Mouse (Mus musculus): ENCODE results near the gene Cxcl1. TPM values are rescaled to one million over a fixed set of nuclear protein-coding genes. Genes with fewer than 3 reads are reported as not detected.
"Not testable (repeated sequence)": the region's sequence is repeated elsewhere in the genome, so short reads cannot be mapped to it uniquely, and the experiment has no call there.

Gene Cxcl1
- total RNA-seq (2012; rRNA removed) (not detected in 2 replicates), polyA plus RNA-seq (2012; ENCODE audit: insufficient read depth in 1 of 2, insufficient read length in 2 of 2, low read depth in 1 of 2, low replicate concordance in 2 of 2, missing spikeins in 1 of 2) (not detected)

DNA sequence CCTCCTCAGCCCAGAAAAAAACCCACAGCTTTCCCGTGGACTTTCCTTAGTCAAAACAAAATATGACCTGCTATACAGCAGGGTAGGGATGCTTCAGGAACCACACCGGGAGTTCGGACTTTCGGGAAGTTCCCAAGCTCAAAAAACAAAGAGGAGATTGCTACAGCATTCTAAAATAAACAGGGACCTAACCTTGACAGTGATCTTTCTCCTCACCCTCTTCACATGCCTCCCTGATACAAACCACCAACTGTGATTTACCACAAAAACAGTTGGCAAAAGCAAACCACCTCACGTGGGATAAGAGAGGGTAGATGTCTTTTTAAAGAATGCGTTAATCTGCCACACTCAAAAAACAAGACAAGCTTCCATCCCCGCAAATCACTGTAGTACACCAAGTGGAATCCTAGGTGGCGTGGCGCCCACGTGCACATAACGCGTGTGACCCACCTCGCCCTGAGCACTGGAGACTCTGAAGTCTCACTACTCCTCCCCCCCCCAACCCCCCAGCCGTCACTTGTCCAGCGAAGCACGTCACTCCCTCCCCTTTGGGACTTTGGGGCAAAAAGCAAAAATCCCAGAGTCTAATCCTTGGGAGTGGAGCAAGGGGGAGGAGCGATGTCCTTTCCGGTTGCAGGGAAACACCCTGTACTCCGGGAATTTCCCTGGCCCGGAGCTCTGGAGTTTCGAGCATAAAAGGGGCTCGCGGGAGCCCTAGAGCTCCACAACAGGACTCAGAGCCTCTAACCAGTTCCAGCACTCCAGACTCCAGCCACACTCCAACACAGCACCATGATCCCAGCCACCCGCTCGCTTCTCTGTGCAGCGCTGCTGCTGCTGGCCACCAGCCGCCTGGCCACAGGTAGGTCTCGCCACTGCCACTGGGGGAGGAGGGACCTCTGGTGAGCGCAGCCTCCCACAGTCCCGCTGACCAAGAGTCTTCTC is at the start of gene Cxcl1:
Gene Cxcl1, plus strand, starts transcription at position 723 of the 945 bp plus-strand sequence.
- no peak within 1 kb of the TSS for H3K9ac ChIP-seq (ENCODE audit: control insufficient read depth, low read depth, low read length, poor library complexity, severe bottlenecking)
- no peak for TF ChIP-seq TBP (IDR thresholded peaks at IDR 0.05; ENCODE audit: low read depth, low read length)
- no peak within 1 kb of the TSS for H3K27ac ChIP-seq (ENCODE audit: control insufficient read depth, low read depth, low read length)
- no peak within 1 kb of the TSS for H3K4me3 ChIP-seq (ENCODE audit: control insufficient read depth in 1 of 2, insufficient read depth in 1 of 2, low read depth in 2 of 2, low read length in 2 of 2)
- peaks cover 0 to 1% of the 10 kb centered on the region in 2 experiments; a peak in 2 of 4 replicates for H3K36me3 ChIP-seq (ENCODE audit: control insufficient read depth in 1 of 2, insufficient read depth in 2 of 2, low read length in 2 of 2)
- DNase-seq (ENCODE audit: low read depth, low spot score) = no peak
- H3K9me3 ChIP-seq (replicated peaks; ENCODE audit: insufficient read depth, low read length) = no peaks in the 10 kb centered on the region
- H3K79me2 ChIP-seq (ENCODE audit: control insufficient read depth, insufficient read depth, low read length, poor library complexity) = no peaks in the 10 kb centered on the region
- peaks cover 0 to under 1% of the 10 kb centered on the region in 2 experiments; a peak in 2 of 4 replicates for H3K4me1 ChIP-seq (ENCODE audit: control insufficient read depth in 1 of 2, insufficient read depth in 2 of 2, low read length in 2 of 2)
- peaks cover 7 to 16% of the 10 kb centered on the region in 2 experiments for H3K27me3 ChIP-seq (ENCODE audit: control insufficient read depth in 1 of 2, insufficient read depth in 2 of 2, low read length in 2 of 2)

DNA sequence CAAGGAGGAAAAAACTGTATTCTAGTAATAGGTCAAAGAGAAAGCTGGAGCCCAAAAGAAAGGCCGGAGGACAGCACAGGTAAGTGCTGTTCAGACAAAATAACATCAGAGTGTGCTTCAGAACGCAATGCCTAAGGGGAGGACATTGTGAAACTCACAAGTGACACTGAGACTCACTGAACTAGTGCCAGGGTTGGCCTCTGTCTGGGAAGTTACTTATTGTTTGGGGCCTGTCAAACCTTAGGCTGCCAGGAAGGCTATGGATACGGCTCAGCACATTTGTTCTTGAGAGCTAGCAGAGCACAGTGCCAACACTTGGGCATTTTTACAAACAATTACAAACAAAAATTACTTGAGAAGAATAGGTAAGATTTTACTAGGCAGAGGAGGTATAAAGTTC is 47.1 kb upstream of the Cxcl1 start:
- Histone ChIP-seq H3K27ac (ENCODE audit: control insufficient read depth, low read depth, low read length) (no peak overlapping the region), H3K27me3 (ENCODE audit: control insufficient read depth in 1 of 2, insufficient read depth in 2 of 2, low read length in 2 of 2) (peaks cover 0 to 2% of the 10 kb centered on the region in 2 experiments; a peak in 3 of 4 replicates), H3K9ac (ENCODE audit: control insufficient read depth, low read depth, low read length, poor library complexity, severe bottlenecking) (no peak overlapping the region), H3K9me3 (replicated peaks; ENCODE audit: insufficient read depth, low read length) (no peaks in the 10 kb centered on the region), H3K36me3 (ENCODE audit: control insufficient read depth in 1 of 2, insufficient read depth in 2 of 2, low read length in 2 of 2) (no peaks in the 10 kb centered on the region), H3K79me2 (ENCODE audit: control insufficient read depth, insufficient read depth, low read length, poor library complexity) (no peaks in the 10 kb centered on the region), H3K4me3 (ENCODE audit: control insufficient read depth in 1 of 2, insufficient read depth in 1 of 2, low read depth in 2 of 2, low read length in 2 of 2) (no peak overlapping the region), H3K4me1 (ENCODE audit: control insufficient read depth in 1 of 2, insufficient read depth in 2 of 2, low read length in 2 of 2) (no peaks in the 10 kb centered on the region)
- DNase-seq (ENCODE audit: low read depth, low spot score) = no peak
- TF ChIP-seq TAL1 (IDR thresholded peaks at IDR 0.05; ENCODE audit: low read length) (no peak), SMC3 (IDR thresholded peaks at IDR 0.05; ENCODE audit: low read depth, low read length) (no peak), GABPA (IDR thresholded peaks at IDR 0.05; ENCODE audit: low read depth, low read length) (no peak), POLR2AphosphoS2 (IDR thresholded peaks at IDR 0.05; ENCODE audit: low read length) (no peak), GATA1 (IDR thresholded peaks at IDR 0.05; ENCODE audit: low read depth, low read length) (no peak), TBP (IDR thresholded peaks at IDR 0.05; ENCODE audit: low read depth, low read length) (no peak), BHLHE40 (IDR thresholded peaks at IDR 0.05; ENCODE audit: borderline replicate concordance, low read depth, low read length) (no peak), MEF2A (IDR thresholded peaks at IDR 0.05; ENCODE audit: extremely low read depth, insufficient replicate concordance, low read depth, low read length, poor library complexity, severe bottlenecking) (no peak), ELF1 (IDR thresholded peaks at IDR 0.05; ENCODE audit: low read depth, low read length) (no peak), ZNF384 (IDR thresholded peaks at IDR 0.05; ENCODE audit: low read depth, low read length) (no peak), ZMIZ1 (IDR thresholded peaks at IDR 0.05; ENCODE audit: low read depth, low read length) (no peak), CTCF (IDR thresholded peaks at IDR 0.05 in 2 of 3, conservative IDR thresholded peaks at IDR 0.05 in 1 of 3; ENCODE audit: control insufficient read depth in 1 of 3, insufficient read depth in 1 of 3, low read depth in 2 of 3, low read length in 3 of 3, poor library complexity in 1 of 3, severe bottlenecking in 1 of 3) (no peak), MXI1 (IDR thresholded peaks at IDR 0.05; ENCODE audit: low read depth, low read length) (no peak), HCFC1 (IDR thresholded peaks at IDR 0.05; ENCODE audit: low read depth, low read length) (no peak), EP300 (IDR thresholded peaks at IDR 0.05; ENCODE audit: low read depth in 1 of 2, low read length in 2 of 2) (no peak), JUND (IDR thresholded peaks at IDR 0.05; ENCODE audit: low read depth, low read length) (no peak)

DNA sequence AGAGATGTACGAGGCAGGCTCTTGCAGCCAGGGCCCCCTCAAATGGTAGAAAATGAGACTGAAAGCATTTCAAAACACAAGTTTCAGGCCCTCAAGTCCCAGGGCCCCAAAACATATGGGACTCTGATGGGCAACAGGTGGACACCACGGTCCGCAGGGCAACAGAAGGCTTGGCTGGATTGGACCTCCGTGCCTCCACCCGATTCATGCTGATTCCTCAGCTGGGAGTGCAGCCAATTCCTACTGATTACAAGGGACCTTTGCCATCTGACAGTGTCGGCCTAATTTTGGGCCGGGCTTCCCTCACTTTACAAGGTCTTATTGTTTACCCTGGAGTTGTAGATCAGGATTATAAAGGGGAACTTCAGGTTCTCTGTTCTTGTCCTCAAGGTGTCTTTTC is 40.9 kb upstream of the Cxcl1 start:
- H3K79me2 ChIP-seq (ENCODE audit: control insufficient read depth, insufficient read depth, low read length, poor library complexity); H3K9ac ChIP-seq (ENCODE audit: control insufficient read depth, low read depth, low read length, poor library complexity, severe bottlenecking); DNase-seq (ENCODE audit: low read depth, low spot score); H3K36me3 ChIP-seq (ENCODE audit: control insufficient read depth in 1 of 2, insufficient read depth in 2 of 2, low read length in 2 of 2); H3K27ac ChIP-seq (ENCODE audit: control insufficient read depth, low read depth, low read length); H3K4me3 ChIP-seq (ENCODE audit: control insufficient read depth in 1 of 2, insufficient read depth in 1 of 2, low read depth in 2 of 2, low read length in 2 of 2); H3K9me3 ChIP-seq (replicated peaks; ENCODE audit: insufficient read depth, low read length); H3K27me3 ChIP-seq (ENCODE audit: control insufficient read depth in 1 of 2, insufficient read depth in 2 of 2, low read length in 2 of 2); H3K4me1 ChIP-seq (ENCODE audit: control insufficient read depth in 1 of 2, insufficient read depth in 2 of 2, low read length in 2 of 2): not testable (repeated sequence)

DNA sequence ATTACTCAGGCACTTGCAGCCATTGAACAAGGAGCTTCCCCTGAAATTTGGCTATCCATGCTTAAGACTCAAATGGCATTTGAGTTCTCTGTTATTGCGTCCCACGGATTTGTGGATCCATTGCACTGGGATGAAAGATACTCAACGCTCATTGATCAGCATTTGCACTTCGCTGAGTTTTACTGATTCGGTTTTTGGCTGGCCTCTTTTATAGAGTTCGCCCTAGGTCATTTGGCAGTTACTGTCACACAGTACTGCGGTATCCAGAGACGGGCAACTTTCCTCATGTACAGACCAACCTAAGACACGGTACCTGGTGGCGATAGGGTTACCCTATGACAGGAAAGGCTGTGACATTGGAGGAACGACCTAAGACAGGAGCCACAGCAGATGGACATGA is 39.6 kb upstream of the Cxcl1 start:
- not testable (repeated sequence) for H3K4me1 ChIP-seq (ENCODE audit: control insufficient read depth in 1 of 2, insufficient read depth in 2 of 2, low read length in 2 of 2); H3K27ac ChIP-seq (ENCODE audit: control insufficient read depth, low read depth, low read length); H3K79me2 ChIP-seq (ENCODE audit: control insufficient read depth, insufficient read depth, low read length, poor library complexity); H3K4me3 ChIP-seq (ENCODE audit: control insufficient read depth in 1 of 2, insufficient read depth in 1 of 2, low read depth in 2 of 2, low read length in 2 of 2); H3K9me3 ChIP-seq (replicated peaks; ENCODE audit: insufficient read depth, low read length); H3K9ac ChIP-seq (ENCODE audit: control insufficient read depth, low read depth, low read length, poor library complexity, severe bottlenecking); H3K36me3 ChIP-seq (ENCODE audit: control insufficient read depth in 1 of 2, insufficient read depth in 2 of 2, low read length in 2 of 2); DNase-seq (ENCODE audit: low read depth, low spot score); H3K27me3 ChIP-seq (ENCODE audit: control insufficient read depth in 1 of 2, insufficient read depth in 2 of 2, low read length in 2 of 2)

All from MEL (cell line).